Mouse (Mus musculus) testis, adult 2 months (tissue): Measurements from ENCODE around the gene Serpina3m.

Experiments used
- CTCF ChIP-seq: fragments of 200-500 bp; IDR thresholded peaks from 2 replicates; pipeline ENCODE4 v1.5.1; 2012; ENCODE audit warnings: low read depth, mild to moderate bottlenecking, inconsistent platforms, low read length, moderate library complexity; ENCODE audit not compliant: control insufficient read depth, insufficient read depth, insufficient replicate concordance
- POLR2A ChIP-seq: fragments of 200-500 bp; IDR thresholded peaks from 2 replicates; pipeline ENCODE4 v1.6.1; 2012; ENCODE audit warnings: low read depth, mild to moderate bottlenecking, inconsistent platforms, low read length, moderate library complexity; ENCODE audit not compliant: control insufficient read depth

DNA sequence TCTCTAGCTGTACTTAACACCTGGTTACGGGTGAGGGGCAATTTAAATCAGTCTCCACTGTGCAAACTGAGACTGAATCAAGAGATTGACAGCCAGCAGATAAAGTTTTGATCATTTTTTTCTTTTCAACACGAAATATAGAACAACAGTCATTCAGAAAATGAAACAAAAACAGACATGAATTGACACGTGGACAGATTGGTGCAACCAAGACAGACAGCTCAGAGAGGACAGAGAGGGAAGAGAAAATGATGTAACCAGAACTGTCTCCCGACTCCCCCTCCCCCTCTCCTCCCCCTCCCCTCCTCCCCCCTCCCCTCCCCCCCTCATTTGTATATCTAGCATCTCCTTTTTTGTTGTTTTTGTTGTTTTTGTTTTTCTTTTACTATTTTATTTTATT is 48.4 kb upstream of the Serpina3m start:
- TF ChIP-seq POLR2A: no peak
- no peak for TF ChIP-seq CTCF
